Mouse (Mus musculus): ENCODE results near the gene 1110008P14Rik. TPM values are rescaled to one million over a fixed set of nuclear protein-coding genes. Genes with fewer than 3 reads are reported as not detected.

1110008P14Rik gene
- polyA plus RNA-seq, 1 experiment from 2014 or later, result 135 TPM

DNA sequence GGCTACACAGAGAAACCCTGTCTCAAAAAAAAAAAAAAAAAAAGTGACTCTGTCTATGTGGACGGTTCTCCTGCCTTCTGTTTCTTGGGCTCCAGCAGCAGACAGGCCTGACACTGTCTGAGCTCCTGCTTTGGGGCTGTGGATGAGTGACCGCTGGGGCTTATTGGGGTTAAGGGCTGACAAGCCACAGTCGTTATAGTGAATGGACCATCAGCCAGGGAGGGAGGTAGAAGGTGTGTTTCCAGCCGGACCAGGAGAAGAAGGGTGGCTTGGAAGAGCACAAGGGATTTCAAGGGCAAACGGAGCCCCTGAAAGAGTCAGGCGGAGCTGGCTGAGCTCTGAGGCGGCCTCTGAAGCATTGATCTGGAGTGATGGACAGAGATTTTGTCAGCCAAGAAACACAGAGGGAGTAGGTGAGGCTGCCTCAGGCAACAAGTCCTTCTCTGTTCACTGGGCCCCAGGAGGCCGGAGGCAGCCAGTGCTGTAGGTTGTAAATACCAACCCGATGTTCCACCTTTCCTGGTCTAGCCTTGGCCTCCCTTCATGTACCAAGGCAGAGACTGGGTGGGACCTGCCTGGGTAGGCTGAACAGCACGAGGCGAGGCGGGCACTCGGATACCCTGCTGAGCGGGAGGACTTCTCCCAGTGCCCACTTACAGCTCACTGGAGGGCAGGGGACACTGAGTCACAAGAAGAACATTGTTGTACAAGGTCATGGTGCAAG, 37.0 kb downstream of the 1110008P14Rik start:
- H3K4me2 ChIP-seq, result no peak overlapping the region
- peaks cover 22% of the 10 kb centered on the region for H3K4me1 ChIP-seq (replicated peaks)
- no peaks in the 10 kb centered on the region for H3K27me3 ChIP-seq
- no peaks in the 10 kb centered on the region for H3K9me3 ChIP-seq
- 68% methylated on average over 14 of the region's 14 CpGs for WGBS
- no peak for ATAC-seq (ENCODE audit: low read depth)
- H3K4me3 ChIP-seq, result no peak overlapping the region
- peaks cover 19% of the 10 kb centered on the region for H3K36me3 ChIP-seq
- H3K9ac ChIP-seq, result no peak overlapping the region
- H3K27ac ChIP-seq (replicated peaks), result no peak overlapping the region

DNA sequence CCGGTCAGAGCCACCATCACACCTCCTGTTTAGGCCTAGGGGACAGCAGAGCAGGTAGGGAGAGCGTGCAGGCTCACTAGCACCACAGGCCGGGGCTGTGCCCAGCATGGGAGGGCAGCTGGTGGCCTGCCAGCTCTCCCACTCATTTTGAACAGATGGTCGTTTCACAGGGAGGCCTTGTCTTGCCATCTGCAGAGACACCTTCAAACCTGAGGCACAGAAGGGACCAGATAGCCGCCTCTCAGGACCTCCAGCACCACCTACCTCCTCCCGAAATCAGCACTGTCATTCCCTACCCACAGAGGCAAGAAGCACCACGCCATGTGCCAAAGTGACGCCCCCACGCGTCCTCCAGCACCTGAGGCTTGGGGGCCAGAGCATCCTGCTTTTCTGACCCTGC, 37.7 kb downstream of the 1110008P14Rik start:
- H3K4me2 ChIP-seq, result no peak overlapping the region
- 0 out of 2 replicates have a peak overlapping the region, but pooled peaks have one; percentile 22 for H3K9ac ChIP-seq
- H3K4me1 ChIP-seq (replicated peaks), result peaks cover 18% of the 10 kb centered on the region
- H3K9me3 ChIP-seq, result no peaks in the 10 kb centered on the region
- no peaks in the 10 kb centered on the region for H3K27me3 ChIP-seq
- 76% methylated on average over 10 of the region's 10 CpGs for WGBS
- H3K4me3 ChIP-seq, result no peak overlapping the region
- no peak for ATAC-seq (ENCODE audit: low read depth)
- H3K27ac ChIP-seq (replicated peaks), result no peak overlapping the region
- H3K36me3 ChIP-seq, result peaks cover 26% of the 10 kb centered on the region

DNA sequence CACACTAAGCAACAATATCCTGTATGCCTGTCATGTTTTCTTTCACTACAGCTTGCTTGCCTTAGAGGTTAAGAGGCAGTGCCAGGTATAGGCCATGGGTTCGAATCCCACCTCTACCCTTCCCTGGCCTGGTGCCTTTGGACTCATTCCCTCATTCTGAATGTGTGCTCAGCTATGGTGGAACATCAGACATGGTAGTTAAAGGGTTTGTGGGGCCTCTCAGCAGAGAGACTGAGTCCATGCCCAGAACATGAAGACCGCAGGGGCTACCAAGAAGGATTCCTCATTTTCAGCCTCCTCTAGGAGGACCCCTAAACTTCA, 38.4 kb downstream of the 1110008P14Rik start:
- Histone ChIP-seq H3K36me3 (peaks cover 30% of the 10 kb centered on the region), H3K4me3 (no peak overlapping the region), H3K27me3 (no peaks in the 10 kb centered on the region), H3K4me2 (no peak overlapping the region), H3K27ac (replicated peaks) (0 out of 2 replicates have a peak overlapping the region, but pooled peaks have one; percentile 38), H3K9ac (no peak overlapping the region), H3K4me1 (replicated peaks) (peaks cover 18% of the 10 kb centered on the region), H3K9me3 (no peaks in the 10 kb centered on the region)
- WGBS, result 95% methylated on average over 2 of the region's 2 CpGs
- ATAC-seq (ENCODE audit: low read depth), result no peak

DNA sequence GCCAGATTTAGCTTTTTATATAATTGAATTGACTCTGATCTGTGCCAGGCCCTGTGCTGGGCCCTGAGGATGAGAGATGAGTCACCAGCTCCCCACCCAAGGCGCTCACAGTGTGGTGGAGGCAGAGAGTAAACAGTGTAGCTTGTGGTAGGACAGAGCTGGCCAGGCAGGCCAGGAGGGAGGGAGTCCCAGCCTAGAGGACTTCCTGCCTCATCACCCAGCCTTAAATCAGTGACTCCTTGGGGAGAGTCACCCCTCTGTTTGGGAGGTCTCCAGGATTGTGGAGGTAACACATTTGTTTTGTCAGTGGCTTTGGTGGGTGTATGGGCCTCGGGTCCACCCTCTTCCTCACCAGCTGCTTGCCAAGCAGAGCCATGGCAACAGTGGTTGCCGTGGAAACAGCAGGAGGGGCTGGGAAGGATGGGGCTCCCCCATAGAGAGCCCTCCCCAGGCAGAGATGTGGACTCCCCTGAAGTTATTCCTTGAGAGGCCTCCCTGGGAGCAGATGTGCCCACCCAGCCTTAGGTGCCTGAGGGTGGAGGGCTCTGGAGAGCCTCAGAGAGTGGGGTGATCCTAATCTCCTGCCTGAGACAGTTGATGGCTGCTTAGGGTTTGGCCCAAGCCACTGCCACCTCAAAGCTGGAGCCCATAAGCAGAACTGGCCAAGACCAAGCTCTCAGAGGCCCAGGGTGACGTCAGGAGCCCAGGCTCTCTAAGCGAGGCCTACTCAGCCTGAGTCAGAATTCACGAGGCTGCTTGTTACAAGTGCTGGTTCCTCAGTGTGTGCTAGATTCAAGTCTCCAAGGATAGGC, 39.0 kb downstream of the 1110008P14Rik start:
- 61% methylated on average over 6 of the region's 6 CpGs for WGBS
- H3K4me3 ChIP-seq, result no peak overlapping the region

DNA sequence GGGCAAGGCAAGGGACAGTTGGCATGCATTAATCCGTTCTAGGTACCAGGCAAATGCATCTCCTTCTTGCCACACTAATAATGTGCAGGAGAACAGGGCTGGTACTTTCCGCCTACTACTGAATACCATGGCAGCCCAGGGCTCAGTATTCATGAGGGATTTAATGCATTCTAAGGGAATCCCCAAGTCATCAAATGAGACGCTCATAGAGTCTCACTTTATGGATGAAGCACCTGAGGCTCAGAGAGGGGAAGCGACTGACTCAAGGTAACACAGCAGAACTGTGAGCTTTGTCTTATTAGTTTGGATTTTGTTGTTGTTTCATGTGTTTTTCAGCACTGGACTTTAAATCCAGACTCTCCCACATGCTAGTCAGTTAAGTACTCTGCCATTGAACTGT, 39.7 kb downstream of the 1110008P14Rik start:
- Histone ChIP-seq H3K9me3 (no peaks in the 10 kb centered on the region), H3K27ac (replicated peaks) (no peak overlapping the region), H3K9ac (no peak overlapping the region), H3K4me1 (replicated peaks) (peaks cover 18% of the 10 kb centered on the region), H3K4me2 (no peak overlapping the region), H3K36me3 (peaks cover 43% of the 10 kb centered on the region), H3K27me3 (no peaks in the 10 kb centered on the region; the same call in 1 of the 2 replicates), H3K4me3 (no peak overlapping the region)
- WGBS, result 81% methylated on average over 4 of the region's 4 CpGs
- ATAC-seq (ENCODE audit: low read depth), result no peak

More for the DNA sequence above, 39.0 kb downstream of the 1110008P14Rik start:
- Histone ChIP-seq H3K36me3 (peaks cover 36% of the 10 kb centered on the region), H3K27me3 (no peaks in the 10 kb centered on the region; the same call in 1 of the 2 replicates), H3K4me1 (replicated peaks) (peaks cover 18% of the 10 kb centered on the region), H3K27ac (replicated peaks) (peak overlapping the region; percentile 38; the same call in 1 of the 2 replicates), H3K4me2 (no peak overlapping the region), H3K9ac (peak overlapping the region; percentile 27; the same call in 1 of the 2 replicates), H3K9me3 (no peaks in the 10 kb centered on the region)
- ATAC-seq (ENCODE audit: low read depth), result peak; percentile 37; the same call in 1 of the 2 replicates

DNA sequence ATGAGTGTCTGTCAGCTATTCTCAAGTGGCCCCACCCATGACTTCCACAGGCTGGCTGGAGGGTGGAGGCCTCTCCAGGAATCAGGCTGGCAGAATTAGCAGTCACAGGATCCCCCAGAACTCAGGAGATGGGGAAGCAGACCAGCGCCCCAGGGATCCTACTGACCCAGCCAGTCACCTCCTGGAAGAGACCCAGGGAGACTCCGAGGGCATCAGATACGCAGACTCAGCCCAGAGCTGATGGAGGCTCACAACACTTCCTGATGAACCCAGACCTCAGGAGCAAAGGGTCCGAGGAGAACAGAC, 40.2 kb downstream of the 1110008P14Rik start:
- ATAC-seq (ENCODE audit: low read depth), result no peak
- Histone ChIP-seq H3K27ac (replicated peaks) (no peak overlapping the region), H3K27me3 (no peaks in the 10 kb centered on the region; the same call in 1 of the 2 replicates), H3K36me3 (peaks cover 43% of the 10 kb centered on the region), H3K4me3 (no peak overlapping the region), H3K4me1 (replicated peaks) (peaks cover 18% of the 10 kb centered on the region), H3K9ac (no peak overlapping the region), H3K9me3 (no peaks in the 10 kb centered on the region), H3K4me2 (no peak overlapping the region)
- 80% methylated on average over 4 of the region's 4 CpGs for WGBS

DNA sequence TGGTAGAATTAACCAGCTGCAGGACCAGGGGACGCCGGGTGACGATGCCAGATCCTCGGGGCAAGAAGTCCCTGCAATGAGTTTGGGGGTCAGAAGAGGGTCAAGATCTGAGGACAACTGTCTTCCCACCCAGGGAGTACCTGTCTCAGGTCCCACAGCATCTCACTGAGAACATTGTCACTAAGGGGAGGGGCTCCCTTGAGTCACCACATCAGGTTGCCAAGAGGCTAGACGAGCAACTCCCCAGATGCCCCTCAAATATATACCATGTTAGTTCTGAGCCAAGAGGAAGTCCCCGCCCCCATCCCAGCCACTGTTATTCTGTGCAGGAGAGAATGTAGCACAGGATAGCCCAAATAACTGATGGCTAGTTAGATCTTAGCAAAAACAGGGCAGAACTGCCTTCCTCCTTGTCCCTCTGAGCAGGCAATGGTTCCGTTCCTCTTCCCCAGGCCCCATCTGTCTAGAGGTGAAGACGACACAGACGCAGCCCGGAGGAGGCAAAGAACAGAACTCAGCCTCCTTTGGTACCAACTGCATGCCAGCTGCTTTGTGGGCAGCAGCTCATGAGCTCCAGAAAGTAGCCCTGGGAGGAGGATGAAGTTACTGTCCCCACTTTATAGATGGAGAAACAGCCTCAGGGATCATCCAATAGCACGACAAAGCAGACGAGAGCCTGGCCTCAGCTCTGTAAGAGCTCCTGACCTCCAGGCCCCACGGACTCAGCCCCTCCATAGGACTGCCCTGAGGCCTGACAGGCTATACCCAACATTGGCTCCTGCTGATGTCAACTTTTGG, 40.7 kb downstream of the 1110008P14Rik start:
- Histone ChIP-seq H3K4me3 (no peak overlapping the region), H3K9ac (no peak overlapping the region), H3K4me2 (no peak overlapping the region), H3K9me3 (no peaks in the 10 kb centered on the region), H3K27me3 (peaks cover 3% of the 10 kb centered on the region; the same call in 1 of the 2 replicates), H3K4me1 (replicated peaks) (peaks cover 18% of the 10 kb centered on the region), H3K27ac (replicated peaks) (no peak overlapping the region), H3K36me3 (peaks cover 45% of the 10 kb centered on the region)
- WGBS, result 81% methylated on average over 13 of the region's 13 CpGs
- no peak for ATAC-seq (ENCODE audit: low read depth)

DNA sequence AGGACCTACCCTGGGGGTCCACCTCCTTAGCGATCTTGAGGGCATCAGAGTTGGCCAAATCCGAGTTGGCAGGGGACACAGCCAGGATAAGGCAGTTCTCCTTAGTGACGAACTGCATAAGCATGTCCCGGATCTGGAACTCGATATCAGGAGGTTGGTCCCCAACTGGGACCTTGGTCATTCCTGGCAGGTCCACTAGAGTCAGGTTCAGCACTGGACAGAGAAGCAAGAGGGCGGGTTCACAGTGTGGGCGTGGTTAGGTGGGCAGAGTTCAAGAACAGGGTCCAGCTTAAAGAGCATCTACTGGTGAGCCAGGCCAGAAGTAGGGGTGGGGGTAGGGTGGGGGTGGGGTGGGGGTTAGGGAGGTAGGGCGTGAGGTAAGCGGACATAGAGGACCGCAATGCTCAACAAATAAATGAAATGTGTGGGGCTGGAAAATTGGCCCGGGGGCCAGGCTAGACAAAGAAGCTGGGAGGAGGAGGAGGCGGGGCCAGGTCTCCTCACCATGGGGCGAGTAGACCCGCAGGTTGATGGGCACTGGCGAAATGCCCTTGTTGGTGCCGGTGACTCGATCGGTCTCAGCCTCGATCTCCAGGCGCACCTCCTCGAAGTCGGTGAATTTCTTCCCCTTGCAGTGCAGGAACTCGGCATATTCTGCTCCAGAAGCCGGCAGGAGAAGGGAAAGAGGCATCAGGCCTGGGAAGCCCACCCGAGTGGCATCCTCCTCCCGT, 41.7 kb downstream of the 1110008P14Rik start:
- H3K9me3 ChIP-seq, result no peaks in the 10 kb centered on the region
- no peak overlapping the region for H3K4me2 ChIP-seq
- H3K27ac ChIP-seq (replicated peaks), result no peak overlapping the region
- H3K4me3 ChIP-seq, result no peak overlapping the region
- H3K4me1 ChIP-seq (replicated peaks), result peaks cover 18% of the 10 kb centered on the region
- H3K36me3 ChIP-seq, result peaks cover 54% of the 10 kb centered on the region
- H3K9ac ChIP-seq, result no peak overlapping the region
- 37% methylated on average over 26 of the region's 26 CpGs for WGBS
- ATAC-seq (ENCODE audit: low read depth), result no peak
- peaks cover 8% of the 10 kb centered on the region; the same call in 1 of the 2 replicates for H3K27me3 ChIP-seq

DNA sequence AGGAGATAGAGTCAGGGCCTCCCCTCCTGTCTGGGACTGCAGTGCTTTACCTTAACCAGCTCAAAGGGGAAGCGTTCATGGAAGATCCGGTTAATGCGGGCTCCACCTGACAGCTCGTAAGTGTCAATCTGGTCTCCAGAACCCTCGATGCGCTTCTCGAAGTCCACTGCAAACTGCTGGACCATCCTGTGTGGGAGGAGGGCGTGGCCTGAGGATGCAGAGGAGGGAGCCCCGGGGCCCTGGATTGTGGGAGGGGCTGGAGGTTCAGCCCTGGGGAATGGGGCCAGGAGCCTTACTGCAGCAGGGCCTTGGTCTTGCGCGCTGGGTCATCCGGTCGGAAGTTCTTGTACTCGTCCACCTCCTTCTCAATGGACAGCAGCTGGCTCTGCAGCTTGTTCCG, 45.9 kb downstream of the 1110008P14Rik start:
- WGBS, result 48% methylated on average over 15 of the region's 15 CpGs
- Histone ChIP-seq H3K4me1 (replicated peaks) (no peaks in the 10 kb centered on the region), H3K27me3 (peaks cover 8% of the 10 kb centered on the region; the same call in 1 of the 2 replicates), H3K36me3 (peaks cover 88% of the 10 kb centered on the region), H3K4me2 (no peak overlapping the region), H3K27ac (replicated peaks) (no peak overlapping the region), H3K9me3 (no peaks in the 10 kb centered on the region), H3K9ac (no peak overlapping the region), H3K4me3 (no peak overlapping the region)
- ATAC-seq (ENCODE audit: low read depth), result no peak

DNA sequence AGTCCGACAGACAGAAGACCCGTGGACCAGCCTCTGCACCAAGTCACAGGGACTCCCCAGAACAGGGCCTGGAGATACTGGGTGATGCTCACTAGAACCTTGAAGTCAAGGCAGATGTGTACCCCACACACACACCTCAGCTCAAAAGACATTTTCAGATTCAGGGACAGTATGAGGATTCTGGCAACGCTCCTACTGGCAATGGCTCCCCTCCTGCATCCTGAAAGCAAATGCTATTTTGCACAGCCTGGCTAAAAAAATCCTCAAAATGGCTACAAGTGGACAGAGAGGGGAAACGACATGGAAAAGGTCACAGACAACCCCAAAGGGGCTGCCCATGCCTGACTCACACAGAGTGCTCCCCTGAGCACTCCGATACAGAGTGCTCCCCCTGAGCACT, 49.6 kb downstream of the 1110008P14Rik start:
- WGBS, result 87% methylated on average over 5 of the region's 5 CpGs
- Histone ChIP-seq H3K36me3 (peaks cover 64% of the 10 kb centered on the region), H3K4me2 (no peak overlapping the region), H3K27ac (replicated peaks) (no peak overlapping the region), H3K4me1 (replicated peaks) (peaks cover 15% of the 10 kb centered on the region), H3K9ac (no peak overlapping the region), H3K4me3 (no peak overlapping the region), H3K9me3 (no peaks in the 10 kb centered on the region), H3K27me3 (peaks cover 8% of the 10 kb centered on the region; the same call in 1 of the 2 replicates)
- ATAC-seq (ENCODE audit: low read depth), result no peak

DNA sequence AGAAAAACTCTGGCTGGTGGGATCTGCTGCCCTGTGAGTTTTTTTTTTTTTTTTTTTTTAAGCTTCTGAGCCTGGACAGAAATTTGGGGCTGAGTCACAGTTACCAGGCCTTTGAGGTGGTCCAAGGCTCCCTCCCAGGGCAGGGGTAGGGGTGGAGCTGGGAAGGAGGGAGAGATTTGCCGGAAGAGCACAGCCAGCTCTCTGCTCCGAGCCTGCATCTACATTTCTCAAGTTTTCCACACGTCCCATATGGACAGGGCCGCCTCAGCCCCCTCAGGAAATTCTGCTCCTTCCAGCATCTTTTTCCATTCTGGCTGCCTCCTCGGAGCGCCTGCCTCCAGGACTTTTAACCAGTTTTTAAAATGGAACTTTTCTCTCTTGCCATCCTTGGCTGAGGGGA, 52.2 kb downstream of the 1110008P14Rik start:
- ATAC-seq (ENCODE audit: low read depth), result no peak
- no peak overlapping the region for H3K27ac ChIP-seq (replicated peaks)
- H3K4me3 ChIP-seq, result no peak overlapping the region
- no peak overlapping the region for H3K9ac ChIP-seq
- H3K36me3 ChIP-seq, result peaks cover 40% of the 10 kb centered on the region
- H3K9me3 ChIP-seq, result no peaks in the 10 kb centered on the region
- peaks cover 15% of the 10 kb centered on the region for H3K4me1 ChIP-seq (replicated peaks)
- 37% methylated on average over 6 of the region's 6 CpGs for WGBS
- no peak overlapping the region for H3K4me2 ChIP-seq
- no peaks in the 10 kb centered on the region for H3K27me3 ChIP-seq

All from neural tube, embryonic 13.5 days (tissue).